Mouse (Mus musculus): ENCODE measurements around the gene Aspg. TPM values are rescaled to one million over a fixed set of nuclear protein-coding genes. Genes with fewer than 3 reads are reported as not detected.

Aspg gene
- total RNA-seq, 2 experiments from 2014 or later, result 32.9 to 41.5 TPM

DNA sequence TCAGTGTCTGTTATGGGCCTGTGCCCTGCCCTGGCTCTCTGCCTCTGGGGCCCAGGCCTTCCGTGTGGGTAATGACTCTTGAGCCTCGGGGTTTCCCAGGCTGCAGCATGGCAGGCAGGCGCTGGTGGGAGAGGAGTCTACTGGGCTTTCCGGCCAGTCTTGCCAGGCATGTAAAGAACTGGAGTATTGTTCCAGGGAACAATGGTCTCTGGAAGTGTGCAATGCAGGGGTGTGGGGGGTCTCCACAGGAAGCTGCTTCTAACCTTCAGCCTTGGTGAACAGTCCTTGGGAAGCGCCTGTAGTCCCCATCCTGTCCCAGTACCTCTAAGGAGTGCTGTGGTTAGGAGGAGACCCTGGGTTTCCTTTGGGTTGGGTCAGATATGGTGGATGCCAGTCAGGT lies 40.9 kb downstream of the Aspg start:
- no peak for DNase-seq (ENCODE audit: low spot score in 2 of 2)

DNA sequence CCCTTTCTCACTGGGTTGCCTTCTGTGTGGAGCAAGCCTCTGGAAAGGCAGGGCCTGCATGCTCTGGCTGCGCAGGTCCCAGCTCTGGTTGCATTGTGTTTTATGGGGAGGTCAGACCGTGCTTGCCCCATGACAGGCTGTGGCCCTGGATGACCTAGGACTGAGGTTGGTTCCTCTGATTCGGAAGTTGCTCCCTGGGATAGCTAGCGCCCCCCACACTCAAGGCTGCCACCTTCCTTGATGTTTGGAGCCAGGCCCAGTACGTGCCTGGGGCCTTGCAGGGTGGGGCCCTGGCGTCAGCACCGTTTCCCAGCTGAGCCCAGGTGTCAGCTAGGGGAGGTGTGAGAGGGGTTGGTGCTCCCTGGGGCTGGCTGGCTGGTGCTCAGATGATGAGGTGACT lies 43.5 kb downstream of the Aspg start:
- DNase-seq (ENCODE audit: low spot score in 2 of 2), result no peak

DNA sequence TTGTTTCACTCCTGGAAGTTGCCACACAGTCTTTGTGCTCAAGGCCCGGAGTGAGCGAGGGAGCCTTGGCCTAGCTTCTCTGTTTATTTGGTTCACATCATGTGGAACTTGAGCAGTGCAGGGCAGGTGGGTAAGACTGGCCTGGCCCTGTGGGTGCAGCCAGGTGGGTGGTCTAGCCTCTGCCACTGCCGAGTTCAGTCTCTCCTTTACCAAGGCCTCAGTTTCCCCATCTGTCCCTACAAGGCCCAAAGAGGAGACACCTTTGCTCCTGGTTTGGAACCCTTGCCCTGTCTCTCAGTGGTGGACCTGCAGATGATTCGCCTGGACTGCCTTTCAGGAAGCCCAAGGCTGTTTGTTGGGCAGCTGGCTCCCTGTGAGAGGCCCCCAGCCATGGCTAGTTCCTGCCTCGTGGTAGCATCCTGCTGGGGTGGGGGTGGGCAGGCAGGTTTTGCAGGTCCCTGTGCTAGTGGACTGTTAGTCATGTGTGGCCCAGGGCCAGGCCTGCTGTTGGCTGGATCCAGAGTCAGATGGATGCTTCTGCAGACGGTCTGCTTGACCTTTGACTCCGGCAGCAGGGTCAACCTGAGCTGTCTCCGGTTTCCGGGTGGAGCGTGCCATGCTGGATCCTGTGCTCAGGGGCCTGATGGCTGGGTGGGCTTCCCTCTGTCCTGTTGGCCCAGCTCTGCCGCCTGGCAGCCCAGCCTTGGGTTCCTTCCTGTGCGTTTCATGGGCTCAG lies 44.9 kb downstream of the Aspg start:
- DNase-seq (ENCODE audit: low spot score in 2 of 2), result peak; percentile 49

DNA sequence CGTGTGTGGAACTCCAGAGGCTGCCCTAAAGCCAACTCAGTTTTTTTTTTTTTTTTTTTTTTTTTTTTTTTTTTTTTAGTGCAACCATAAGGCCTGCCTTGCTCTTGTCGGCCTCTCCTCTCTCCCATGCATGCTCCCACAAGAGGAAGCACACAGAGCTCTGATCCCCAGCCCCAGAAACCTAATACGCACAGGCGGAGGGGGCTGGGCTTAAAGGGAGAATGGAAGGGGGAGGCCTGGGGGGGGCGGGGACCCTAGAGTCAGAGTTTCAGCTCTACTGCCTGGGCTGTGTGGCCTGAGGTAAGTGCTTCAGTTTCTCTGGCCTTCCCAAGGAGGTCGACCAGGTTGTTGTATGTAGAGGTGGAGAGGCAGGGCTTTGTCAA lies 45.5 kb downstream of the Aspg start:
- DNase-seq (ENCODE audit: low spot score in 2 of 2), result no peak

DNA sequence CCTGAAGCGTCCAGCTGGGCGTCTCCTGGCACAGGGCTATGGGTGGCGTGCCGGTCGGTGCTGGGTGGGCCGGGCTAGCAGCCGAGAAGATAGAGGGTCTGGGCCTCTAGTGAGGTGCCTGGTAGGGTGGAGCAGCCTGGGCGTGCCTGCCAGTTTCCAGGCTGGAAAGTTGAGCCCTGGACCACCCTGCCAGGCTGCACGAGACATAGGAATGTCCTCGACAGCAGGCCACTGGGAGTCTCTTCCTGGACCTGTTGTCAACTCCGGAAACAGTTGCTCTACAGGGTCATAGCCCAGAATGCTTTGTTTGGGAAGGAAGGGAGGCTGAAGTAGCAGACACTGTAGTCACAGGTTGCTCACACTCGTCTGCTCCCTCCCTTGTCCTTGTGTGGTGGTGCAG lies 47.1 kb downstream of the Aspg start:
- no peak for DNase-seq (ENCODE audit: low spot score in 2 of 2)

DNA sequence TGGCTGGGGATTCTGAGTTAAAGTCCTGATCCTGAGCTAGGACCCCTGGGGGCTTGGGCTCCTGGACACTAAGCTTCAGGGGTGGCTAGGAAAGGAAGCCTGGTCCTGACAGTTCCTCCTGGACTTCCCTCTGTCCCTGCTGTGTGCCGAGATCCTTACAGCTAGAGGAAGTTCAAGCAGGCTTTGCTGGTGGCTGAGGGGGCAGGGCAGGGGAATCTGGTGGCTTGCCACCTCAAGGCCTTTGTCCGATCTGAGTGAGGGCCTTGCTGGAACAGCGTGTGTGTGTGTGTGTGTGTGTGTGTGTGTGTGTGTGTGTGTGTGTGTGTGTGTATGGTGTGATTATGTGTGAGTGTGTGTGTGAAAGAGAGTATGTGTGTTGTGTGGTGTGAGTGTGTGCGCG lies 48.0 kb downstream of the Aspg start:
- no peak for DNase-seq (ENCODE audit: low spot score in 2 of 2)

DNA sequence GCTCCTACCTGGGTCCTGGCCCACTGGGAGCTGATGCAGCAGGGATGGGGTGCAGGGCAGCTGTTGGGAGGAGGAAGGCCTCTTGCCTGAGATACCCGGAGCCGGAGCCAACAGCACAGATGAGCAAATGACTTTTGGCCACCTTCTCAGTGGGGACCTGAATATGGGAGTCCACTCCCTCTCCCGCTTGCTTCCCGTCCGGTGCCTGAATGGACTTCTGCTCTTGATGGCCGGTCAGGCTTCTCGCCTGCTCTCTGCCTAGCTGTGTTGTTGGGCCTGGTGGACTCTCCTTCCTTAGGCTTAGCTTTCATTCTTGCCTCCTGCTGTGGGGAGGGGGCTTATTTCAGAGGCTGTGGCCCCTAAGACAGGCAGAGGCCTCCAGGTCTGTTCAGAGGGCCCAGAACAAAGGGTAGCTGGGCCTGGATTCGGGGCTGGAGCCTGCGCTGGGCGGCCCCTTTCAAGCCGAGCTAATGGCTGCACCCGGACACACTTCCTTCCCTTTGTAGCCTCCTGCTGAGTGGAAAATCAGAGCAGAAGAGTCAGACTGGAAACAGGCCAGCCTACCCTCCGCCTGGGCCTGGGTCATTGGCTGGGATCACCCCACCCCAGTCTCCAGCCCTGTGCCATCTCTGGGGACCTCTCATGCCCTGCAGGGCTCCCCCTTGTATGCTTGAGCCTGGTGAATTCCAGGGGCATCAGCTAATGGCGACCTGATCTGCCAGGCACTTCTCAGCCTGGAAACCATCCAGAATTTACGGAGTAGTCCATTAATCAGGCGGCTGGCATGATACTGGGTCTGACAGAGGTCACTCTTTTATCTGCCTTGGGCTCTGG lies 49.0 kb downstream of the Aspg start:
- peak in 1 of 2 experiments; percentile 63 for DNase-seq (ENCODE audit: low spot score in 2 of 2)

DNA sequence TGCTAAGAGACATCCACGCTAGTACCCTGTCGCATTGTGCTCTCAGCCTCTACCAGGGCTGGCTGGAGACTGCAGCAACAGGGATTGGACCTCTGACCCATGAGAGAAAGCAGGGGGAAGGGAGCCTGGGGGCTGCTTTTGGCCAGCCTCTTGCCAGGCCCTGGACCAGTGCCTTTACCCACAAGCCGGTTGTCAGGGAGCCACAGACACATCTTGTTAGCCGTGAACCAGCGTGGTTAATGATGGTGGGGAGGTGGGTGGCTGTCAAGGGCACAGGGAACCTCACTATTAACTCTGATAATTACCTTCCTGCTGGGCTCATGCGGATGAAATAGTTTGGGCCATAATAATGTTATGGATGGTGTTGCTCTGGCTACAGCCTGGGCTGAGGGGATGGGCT lies 50.3 kb downstream of the Aspg start:
- no peak for DNase-seq (ENCODE audit: low spot score in 2 of 2)

DNA sequence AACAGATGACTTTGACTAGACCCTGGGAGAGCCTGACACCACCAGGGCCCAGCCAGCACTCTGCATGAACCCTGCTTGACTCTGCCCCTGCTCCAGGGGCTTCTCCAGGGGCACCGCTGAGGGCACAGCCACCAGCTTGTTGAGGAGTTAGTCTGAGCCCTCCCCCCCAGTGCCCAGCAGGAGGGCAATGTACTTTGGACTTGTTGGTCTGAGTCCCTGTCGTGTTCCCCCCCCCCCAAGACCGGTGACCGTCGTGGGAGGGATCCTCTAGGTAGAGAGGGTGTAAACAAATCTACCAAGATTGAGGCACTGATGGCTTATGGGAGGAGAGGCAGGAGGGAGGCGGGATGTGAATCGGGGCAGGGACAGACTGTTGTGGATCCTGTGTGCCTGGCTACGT lies 51.8 kb downstream of the Aspg start:
- no peak for DNase-seq (ENCODE audit: low spot score in 2 of 2)

DNA sequence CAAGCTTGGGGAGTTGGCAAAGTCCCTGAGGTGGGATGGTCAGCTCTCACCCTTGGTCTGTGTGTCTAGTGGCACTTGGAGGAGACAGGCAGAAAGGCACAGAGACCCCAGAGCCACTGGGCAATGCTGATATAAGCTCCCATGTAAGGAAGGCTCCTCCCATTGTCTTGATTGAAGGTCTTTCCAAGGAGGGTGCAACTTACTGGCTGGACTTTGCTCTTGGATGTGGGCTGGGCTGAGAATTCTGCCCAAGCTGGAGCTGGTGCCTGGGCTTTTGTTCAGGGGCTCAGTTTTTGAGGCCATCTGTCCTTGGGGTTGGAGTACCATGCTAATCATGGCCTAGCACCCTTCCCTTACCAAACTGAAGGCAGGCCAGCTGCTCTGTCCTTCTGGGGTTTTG lies 52.3 kb downstream of the Aspg start:
- no peak for DNase-seq (ENCODE audit: low spot score in 2 of 2)

DNA sequence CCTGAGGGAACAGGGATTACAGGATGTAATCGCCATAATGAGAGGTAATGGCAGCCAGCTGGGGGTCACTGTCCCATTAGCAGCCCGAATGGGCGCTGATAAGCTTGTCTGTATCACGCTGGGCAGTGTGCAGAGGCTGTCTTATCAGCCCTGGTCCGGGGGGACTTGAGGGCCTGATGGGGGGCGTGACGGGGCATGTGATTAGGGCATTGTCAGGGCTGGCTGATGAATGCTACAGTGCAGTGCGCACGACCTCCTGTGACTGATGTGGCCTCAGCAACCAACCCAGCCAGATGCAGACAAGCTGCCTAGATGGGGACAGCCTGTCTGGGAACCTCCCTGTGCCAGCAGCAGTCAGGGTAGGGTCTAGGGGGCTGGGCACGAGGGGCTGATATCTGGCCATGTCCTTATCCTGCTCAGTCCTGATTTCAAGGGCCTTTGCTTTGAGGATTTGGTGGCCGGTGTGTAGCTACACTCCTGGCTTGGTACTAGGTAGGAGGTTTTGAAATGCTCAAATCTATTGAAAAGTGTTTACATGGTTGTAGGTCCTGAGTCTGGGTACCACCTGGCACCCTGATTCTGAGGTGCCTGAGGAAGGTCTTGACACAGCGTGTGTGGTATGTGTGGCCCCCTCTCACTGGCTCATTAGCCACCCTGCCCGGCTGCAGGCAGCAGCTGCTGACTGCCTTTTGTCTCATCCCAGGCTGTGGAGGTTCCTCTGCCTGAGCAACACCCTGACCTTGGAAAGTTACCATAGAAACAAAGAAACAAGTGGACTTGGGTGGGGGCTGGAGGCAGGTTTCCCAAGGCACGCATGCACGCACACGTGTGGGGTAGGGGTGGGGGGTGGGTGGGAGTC lies 57.7 kb downstream of the Aspg start:
- no peak for DNase-seq (ENCODE audit: low spot score in 2 of 2)

DNA sequence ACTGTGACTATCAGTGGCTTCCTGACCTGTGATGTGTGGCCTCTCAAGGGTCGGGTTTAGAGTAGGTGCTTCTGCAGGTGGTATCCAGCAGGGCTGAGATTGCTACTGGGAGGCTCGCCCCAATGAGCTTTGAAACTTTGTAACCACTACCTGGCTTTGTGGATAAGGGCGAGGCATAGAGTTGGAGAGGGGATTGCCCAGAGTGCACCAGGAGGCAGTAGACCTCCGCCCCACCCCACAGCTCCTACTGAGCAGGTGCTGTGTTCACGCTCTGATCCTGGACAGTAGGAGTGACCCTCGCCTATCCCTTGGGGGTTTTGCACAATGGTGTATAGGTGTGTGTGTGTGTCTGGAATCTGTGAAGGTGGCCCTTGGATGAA lies 58.4 kb downstream of the Aspg start:
- DNase-seq (ENCODE audit: low spot score in 2 of 2), result no peak

DNA sequence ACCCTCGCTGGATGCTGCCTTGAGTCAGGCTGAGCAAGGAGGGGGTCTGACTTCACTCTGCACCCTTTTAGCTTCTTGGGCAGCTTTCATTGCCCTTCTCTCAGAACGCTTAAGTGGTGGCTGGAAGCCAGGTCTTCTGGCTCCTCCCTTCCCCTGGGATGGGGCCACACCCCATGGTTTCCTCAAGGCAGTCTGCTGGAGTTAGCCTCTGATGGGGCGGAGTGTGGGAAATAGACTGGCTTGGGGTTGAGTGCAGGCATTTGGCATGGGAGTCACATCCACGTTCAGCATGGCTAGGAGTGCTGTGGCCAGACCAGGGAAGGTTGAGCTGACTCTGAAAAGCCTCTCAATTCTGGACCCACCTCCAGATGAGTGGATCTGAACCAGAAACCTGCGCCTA lies 62.8 kb downstream of the Aspg start:
- no peak for DNase-seq (ENCODE audit: low spot score in 2 of 2)

DNA sequence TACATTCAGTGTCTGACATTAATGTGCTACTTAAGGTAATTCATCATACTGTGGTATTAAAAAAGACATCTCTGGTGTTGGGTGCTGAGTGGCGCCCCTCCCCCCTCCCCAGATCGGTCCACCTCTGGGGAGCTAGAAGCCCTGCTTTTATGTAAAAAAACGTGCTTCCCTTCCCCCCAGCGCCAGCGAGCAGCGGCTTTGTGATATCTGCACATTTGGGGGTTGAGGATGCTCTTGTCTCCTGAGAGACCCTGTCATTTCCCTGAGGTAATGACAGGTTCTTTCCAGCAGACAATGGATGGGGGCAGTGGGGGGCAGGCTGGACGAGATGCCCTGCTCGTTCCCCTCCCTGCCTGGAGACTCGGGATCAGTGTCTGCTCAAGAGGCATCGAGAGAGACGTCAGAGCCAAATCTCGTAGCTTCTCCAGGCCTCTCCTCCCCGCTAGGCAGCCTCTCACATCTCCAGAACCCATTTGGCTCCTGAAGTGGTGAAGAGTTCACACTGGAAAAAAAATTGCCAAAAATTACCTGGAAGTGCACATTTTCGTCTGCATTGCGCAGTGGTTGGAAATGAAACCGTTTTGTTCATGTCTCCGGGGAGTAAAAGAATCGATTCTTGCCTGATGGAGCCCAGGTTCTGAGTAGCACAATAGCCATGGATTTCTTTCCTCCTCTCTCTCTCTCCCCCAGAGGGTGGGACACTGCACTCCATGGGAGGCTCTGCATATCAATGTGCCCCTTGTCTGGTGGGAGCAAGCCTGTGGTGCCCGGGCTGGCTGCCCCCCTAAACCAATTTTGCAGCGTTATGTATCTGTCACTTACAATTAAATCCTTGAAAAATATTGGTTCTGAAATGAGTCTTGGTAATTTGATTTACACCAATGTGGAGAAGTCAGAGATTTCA lies 64.4 kb downstream of the Aspg start:
- DNase-seq (ENCODE audit: low spot score in 2 of 2), result no peak

DNA sequence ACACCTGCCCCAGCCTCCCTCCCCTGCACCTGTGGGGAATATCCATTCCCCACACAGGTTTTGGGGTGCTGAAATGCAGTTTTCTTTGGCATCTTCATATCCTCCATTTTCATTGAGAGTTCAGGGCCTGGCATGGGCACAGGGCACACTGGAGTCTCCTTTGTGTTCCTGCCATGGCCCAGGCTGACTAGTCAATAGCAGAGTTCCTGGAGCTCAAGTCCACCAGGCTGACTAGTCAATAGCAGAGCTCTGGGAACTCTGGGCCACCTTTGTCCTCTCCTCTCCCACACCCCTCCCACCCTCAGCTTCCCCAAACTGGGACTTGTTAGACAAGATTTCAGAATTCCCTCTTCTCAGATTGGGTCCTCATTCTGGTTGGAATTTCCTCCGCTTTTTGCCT lies 65.2 kb downstream of the Aspg start:
- DNase-seq (ENCODE audit: low spot score in 2 of 2), result no peak

DNA sequence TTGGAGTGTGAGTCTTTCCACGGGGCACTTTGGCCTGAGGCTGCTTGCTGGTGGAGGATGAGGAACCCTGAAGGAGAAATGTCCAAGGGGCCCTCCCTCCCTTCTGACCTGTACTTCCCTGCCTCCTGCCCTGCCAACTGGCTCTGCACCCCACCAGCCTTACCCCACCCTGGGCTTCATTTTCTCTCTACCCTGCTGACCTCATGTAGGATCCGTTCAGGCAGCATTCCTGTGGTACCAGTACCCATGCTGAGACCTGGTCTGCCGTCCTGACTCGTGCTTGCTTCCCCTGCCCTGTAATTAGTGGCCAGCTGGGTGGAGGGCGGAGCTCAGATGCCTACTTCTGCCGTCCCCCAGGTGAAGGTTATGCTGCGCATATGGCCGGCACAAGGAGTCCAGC lies 65.7 kb downstream of the Aspg start:
- no peak for DNase-seq (ENCODE audit: low spot score in 2 of 2)

Small RNAs within 50 kb of the gene (microRNA-seq; reads per million reads assigned to microRNA genes)
- 1,352 to 1,561 reads per million in 2 experiments for gene Mir203 (ENCODE audit: borderline number of aligned reads in 2 of 2)
- gene Mir3073a (ENCODE audit: borderline number of aligned reads in 2 of 2), result 0 reads per million in 2 experiments
- gene Mir3073b (ENCODE audit: borderline number of aligned reads in 2 of 2), result 0 reads per million in 2 experiments

Other genes with a start within 250 kb of the Aspg start
- gene Ppp1r13b, start 198.6 kb upstream of the Aspg start, total RNA-seq (2021), result 10 to 100 TPM; 16.2 to 19.4 TPM
- 100 to 1,000 TPM; 359 to 454 TPM for gene Atp5mpl, start 139.7 kb upstream of the Aspg start, total RNA-seq (2021)
- gene Tdrd9, start 135.1 kb upstream of the Aspg start, total RNA-seq (2021), result under 1 TPM in 1 of 2 experiments, not detected in 1; 0.30 TPM
- not detected for gene Rd3l, start 125.4 kb upstream of the Aspg start, total RNA-seq (2021)
- gene Kif26a, start 39.5 kb downstream of the Aspg start, total RNA-seq (2021), result 1 to 10 TPM; 6.9 to 7.1 TPM